Mouse (Mus musculus): ENCODE measurements around the gene Wnt3.

Gene Wnt3

DNA sequence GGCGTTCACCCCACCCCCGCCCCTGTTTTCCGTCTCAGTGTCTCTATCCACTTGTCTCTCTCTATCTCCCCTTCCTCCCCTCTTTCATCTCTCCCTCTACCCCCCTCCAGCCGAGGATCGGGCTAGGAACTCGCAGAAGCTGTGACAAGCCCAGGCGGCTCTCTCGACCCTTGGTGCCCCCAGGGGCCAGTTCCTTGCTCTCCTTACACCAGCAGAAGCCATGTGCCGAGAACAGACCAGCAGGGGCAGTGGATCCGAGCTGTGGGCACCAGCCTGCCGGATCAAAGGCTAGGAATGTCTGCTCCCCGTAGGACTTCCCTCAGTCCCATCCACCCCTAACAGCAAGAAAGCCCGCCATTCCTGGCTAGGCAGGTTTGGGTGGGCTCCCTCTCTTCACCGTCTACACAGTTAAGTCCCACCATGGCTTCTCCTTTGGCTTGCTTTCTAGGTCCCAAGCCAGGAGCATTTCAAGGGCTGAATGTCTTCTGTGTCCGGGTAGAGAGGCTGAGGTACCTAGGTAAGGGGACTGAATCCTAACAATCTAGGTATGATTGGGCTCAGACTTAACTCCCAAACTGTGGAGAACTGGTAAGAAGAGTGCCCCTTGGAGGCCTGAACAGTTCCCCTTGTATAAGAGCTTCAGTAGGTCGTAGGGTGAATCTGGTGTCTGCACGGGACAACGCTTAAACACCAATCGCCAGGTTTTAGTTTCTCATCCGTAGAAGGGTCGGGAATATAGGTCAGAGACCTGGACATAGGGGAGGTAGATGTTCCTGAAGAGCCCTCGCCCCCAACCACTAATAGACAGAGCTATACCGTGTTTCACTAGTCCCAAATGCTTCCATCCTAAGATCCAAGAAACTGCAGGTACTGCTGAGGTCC is 1.2 kb upstream of the Wnt3 start:
- DNase-seq (ENCODE audit: low spot score), result no peak

- no peak for DNase-seq (ENCODE audit: low spot score)
Measured at GRCm38 (mm10) chr11:103774228-103774530, 229 bp downstream of the Wnt3 start.

DNA sequence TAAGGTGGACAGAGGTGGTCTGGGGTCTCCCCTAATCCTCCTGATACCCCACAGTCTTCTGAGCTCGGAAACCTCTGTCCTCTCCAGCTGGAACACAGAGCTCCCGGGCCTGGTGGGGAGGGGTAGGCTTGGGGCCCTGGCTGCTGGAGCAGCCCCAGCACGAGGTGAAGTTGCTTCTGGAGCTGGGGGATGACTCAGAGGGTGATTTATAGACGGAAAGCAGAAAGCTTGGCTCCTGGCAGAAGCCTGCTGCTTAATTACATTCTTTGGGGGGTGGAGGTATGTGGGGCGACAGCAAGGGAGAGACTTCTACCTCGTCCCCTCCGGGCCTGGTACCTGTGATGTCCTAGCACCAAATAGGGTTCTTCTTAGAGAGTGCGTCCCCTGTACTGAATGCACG is 6.2 kb downstream of the Wnt3 start:
- DNase-seq (ENCODE audit: low spot score), result no peak

- peak; percentile 13 for DNase-seq (ENCODE audit: low spot score)
Measured at GRCm38 (mm10) chr11:103789951-103790350, 16.0 kb downstream of the Wnt3 start.

DNA sequence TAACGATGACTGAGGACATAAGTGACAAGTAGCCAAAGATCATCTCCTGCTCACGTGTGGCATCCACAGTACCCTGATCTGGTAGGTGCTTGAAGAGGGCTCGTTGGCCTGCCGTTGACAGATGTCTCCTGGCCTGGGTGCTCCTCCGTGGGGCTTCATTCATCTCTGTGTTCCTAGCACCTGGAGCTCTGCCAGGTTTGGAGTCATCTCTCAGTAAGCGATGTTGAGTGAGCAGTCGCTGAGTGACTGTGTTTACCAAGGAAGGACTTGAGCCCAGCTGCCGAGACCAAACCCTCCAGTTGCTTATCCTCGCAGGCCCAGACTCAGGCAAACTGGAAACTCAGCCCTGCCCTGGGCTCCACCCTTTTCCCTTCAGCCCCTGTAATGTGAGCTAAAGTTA is 27.2 kb downstream of the Wnt3 start:
- no peak for DNase-seq (ENCODE audit: low spot score)

DNA sequence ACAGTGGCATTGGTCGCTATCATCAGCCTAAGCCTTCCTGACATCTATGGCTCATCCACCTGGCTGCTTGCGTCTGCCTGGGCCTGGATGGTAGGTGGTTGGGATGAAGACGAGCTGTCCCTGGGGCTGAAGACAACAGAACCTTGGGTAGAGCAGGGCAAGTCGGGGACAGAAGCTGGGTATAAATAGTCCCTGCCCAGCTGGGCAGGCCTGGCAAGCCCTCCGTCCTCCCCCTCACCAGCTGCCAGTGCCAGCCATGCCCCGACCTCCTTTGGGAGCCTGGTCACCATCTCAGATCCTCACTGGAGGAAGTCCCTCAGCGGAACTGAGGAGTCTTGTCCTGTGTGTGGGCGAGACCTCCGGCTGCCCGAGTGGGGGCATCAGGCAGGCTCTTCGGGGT is 30.2 kb downstream of the Wnt3 start:
- no peak for DNase-seq (ENCODE audit: low spot score)

DNA sequence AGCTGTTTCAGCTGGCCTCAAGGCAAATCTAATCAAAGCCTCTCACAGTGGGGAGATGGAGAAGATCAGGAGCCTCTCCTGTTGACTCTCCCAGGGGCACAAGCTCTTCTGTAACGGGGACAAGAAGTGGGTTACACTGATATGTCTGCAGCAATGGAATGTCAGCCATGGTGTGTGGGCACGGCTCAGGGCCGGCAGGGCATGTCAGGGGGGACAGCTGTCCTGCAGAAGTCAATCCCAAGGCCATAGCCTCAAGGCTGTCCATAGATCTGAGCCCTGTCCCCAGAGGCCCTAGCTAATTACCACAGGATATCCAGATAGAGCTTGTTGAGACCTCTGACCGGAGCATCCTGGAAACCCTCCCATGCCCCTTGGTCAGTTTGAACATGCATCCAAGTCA is 30.9 kb downstream of the Wnt3 start:
- no peak for DNase-seq (ENCODE audit: low spot score)

DNA sequence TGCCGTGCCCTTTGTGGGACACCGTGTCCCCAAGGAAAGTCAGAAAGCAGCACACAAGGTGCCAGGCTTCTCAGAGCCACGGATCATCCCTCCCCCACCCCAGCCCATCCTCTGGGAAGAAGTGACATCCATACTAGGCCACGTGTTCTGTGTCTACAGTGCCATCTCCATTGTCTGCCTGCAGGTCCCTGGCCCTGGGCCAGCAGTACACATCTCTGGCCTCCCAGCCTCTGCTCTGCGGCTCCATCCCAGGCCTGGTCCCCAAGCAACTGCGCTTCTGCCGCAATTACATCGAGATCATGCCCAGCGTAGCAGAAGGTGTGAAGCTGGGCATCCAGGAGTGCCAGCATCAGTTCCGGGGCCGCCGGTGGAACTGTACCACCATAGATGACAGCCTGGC is 34.0 kb downstream of the Wnt3 start:
- no peak for DNase-seq (ENCODE audit: low spot score)

- DNase-seq (ENCODE audit: low spot score), result no peak
Measured at GRCm38 (mm10) chr11:103808771-103809610, 35.0 kb downstream of the Wnt3 start.

GRCm38 (mm10) chr11:103809611-103810598 is 36.0 kb downstream of the Wnt3 start:
- DNase-seq (ENCODE audit: low spot score), result no peak

DNA sequence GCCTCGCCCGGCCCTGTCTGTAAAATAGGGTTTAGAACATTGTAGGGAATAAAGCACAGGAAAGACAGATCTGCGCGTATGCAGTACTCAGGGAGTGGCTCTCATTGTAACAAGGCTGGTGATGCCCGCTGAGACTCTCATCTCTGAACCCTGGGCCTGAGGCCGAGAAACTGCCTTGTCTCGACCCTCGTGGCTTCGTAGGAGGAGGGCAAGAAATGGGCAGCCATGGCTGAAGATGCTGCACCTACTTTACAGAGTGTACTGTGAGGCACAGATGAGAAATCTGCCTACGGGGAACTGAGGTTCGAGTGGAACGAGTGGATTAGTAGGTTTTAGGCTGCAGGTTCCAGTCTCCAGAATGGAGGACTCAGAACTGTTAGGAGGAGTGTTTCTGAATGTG is 36.7 kb downstream of the Wnt3 start:
- DNase-seq (ENCODE audit: low spot score), result no peak

GRCm38 (mm10) chr11:103811246-103811645 is 37.3 kb downstream of the Wnt3 start:
- no peak for DNase-seq (ENCODE audit: low spot score)

GRCm38 (mm10) chr11:103814808-103815207 is 40.9 kb downstream of the Wnt3 start:
- DNase-seq (ENCODE audit: low spot score), result no peak

DNA sequence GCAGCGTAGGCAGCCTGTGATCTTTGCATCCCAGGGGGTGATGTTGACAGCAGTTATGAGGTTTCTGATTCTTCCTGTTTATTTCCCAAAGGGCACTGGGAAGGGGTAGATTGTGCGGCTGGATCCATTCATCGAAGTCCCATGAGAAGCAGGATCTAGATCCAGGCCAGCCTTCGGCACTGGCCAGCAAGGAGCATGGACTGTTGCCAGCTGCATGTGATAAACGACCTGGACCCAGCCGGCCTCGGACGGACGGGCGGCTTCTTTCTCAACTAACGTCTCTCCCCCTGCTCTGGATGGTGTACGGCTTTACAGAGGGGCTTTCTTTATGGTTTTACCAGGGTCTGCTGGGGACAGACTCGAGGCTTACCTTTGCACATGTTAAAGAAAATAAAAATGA is 42.0 kb downstream of the Wnt3 start:
- DNase-seq (ENCODE audit: low spot score), result no peak

- no peak for DNase-seq (ENCODE audit: low spot score)
Measured at GRCm38 (mm10) chr11:103816719-103817118, 42.8 kb downstream of the Wnt3 start.

DNA sequence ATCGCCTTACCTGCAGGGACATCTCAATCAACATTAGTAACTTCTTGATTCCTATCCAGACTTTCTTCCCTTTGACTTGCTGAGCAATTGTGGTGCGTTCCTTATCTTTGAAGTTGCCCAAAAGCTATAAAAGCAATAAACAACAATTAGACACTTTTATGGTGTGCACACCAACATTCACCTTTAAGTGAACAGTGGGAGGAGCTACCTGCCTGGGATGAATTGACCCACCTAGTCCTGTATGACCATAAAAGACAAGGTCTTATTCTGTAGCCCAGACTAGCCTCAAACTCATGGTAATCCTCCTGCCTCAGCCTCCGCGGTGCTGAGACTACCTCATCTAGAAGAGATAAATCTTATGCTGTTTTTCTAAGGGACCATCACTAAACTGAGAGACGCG is 53.3 kb downstream of the Wnt3 start:
- no peak for DNase-seq (ENCODE audit: low spot score)

DNA sequence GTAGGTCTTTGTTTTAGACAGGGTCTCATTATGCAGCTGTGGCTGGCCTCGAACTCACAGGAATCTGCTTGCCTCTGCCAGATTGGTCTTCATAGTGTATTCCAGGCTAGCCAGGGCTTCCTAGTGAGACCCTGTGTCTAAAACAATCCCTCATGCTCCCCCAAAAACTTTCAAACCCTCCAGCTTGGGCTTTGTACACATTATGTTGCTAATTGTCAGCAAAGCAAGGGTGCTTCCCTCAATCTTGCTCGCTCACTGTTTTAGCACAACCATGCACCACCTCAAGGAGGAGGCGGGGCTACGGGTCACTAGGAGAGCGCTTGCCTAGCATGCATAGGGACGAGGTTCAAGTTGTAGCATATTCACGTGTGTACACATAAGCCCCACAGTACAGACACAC is 54.9 kb downstream of the Wnt3 start:
- no peak for DNase-seq (ENCODE audit: low spot score)

DNA sequence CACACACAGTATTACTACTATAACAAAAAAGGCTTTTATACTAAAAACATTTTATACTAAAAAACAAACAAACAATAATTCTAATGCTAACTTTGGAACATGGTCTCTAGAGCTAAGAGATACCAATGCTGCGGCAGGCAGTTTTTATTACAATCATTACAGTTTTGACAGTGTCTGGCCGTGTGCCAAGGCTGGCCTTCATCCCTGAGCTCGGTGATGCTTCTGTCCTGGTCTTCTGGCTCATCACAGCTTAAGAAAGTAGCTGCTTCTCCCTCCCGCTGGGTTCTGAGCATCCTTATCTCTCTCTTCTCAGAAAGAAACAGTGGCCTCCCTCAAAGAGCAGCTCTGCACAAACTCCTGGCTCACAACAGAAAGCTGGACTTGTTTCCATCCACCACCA is 56.0 kb downstream of the Wnt3 start:
- DNase-seq (ENCODE audit: low spot score), result no peak

DNA sequence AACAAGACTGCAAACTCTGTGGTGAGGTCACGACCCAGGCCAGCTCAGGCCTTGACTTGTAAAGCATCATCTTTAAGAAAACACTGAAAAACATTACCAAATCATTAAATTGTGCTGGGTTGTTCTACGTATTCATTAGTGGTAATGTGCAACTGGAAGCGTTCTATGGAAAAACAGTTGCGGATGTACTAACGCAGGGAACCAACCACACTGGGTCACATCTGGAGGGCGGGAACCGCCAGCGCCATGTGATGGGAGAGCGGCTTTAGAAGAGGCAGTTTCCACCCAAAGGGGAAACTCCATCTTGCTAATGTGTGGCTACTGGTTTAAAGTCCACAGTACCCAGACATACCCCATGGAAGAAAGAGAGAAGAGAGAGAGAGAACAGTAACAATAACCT is 56.5 kb downstream of the Wnt3 start:
- no peak for DNase-seq (ENCODE audit: low spot score)

DNA sequence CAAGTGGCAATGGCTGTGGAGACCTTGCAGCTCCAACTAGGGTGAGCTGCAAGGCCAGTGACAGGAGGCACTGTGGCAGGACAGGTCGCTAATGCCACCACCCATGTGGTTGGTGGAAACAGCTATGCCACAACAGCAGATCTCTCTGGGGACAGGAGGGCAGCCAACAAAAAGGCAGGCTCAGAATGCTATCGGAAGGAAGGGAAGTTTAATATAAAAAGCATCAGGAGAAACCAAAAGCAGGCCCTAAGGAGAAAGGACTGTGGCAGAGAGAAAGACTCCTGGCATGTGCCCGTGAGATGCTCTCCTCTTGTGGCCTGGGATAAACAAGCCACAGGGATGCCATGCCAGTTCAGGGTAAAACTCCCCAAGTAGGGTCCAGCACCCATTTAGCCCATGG is 57.8 kb downstream of the Wnt3 start:
- DNase-seq (ENCODE audit: low spot score), result no peak

- DNase-seq (ENCODE audit: low spot score), result no peak
Measured at GRCm38 (mm10) chr11:103832331-103832730, 58.4 kb downstream of the Wnt3 start.

DNA sequence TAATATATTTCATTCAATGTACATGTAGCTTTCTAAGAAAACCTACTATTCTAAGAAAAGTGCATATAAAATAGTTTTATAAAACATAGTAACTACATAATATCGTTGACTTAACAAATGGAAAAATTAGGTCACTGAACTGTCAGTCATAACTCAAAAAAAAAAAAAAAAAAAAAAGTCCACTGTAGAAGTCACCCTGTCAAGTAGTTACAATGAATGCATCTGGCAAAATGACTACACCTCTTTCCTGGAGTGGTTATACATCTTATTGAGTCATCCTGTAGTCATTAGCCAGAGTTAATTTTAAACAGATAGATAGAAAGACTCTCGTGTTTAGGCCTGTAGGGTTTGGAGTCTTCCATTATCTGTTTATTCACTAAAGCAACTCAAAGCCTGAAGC is 65.0 kb downstream of the Wnt3 start:
- no peak for DNase-seq (ENCODE audit: low spot score)

Data from adipocyte (in vitro differentiated cells).